Mouse (Mus musculus) thymus, postnatal 10 days (tissue): ENCODE data around the gene Drd1.
A peak's percentile ranks its signal among the peaks of the same experiment; 100 is the strongest.

ENCODE experiments used
- DNase-seq, 2 experiments: peaks; one replicate each; pipeline ENCODE4 v3.0.0; 2021; ENCODE audit warnings: low spot score in 2 of 2

The Drd1 gene

DNA sequence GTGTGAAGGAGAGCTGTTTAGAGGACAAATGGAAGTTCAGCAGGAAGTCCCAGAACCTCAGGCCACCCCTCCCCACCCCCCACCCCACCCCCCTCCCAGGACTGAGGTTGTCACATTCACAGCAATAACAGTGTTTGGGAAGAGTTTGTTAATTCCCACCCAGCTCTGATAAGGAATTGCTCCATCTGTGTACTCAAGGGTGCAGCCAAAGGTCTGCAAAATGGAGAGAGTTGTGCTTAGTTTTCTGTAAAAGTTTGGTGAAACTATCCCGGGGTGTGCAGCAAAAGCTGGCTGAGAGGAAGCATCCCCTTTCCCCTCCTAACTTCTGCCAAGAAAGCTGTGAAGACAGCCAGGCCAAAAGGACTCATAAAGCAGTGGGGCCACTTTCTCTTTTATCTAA, 17.6 kb upstream of the Drd1 start:
- DNase-seq = no peak

DNA sequence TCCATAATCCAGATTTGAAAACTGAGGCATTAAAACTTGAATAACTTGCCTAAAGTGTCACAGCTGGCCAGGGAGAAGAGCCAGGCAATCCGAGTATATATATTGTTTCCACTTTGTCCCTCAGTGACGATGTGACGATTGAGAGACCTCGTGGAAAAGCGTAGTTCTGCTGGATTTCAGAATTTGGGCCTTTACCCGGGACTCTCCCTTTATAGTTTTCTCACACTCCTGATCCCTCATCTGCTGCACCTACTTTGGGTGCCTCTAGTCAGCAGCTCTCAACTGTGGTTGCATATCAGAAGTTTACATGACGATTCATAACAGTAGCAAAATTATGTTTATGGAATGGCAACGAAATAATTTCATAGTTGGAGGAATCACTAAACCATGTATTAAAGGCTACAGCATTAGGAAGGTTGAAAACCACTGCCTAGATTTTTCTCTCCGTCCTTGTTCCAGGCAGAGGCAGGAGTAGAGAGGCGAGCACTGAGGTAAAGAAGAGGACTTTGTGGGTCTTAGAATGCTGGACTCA, 17.1 kb upstream of the Drd1 start:
- no peak for DNase-seq

DNA sequence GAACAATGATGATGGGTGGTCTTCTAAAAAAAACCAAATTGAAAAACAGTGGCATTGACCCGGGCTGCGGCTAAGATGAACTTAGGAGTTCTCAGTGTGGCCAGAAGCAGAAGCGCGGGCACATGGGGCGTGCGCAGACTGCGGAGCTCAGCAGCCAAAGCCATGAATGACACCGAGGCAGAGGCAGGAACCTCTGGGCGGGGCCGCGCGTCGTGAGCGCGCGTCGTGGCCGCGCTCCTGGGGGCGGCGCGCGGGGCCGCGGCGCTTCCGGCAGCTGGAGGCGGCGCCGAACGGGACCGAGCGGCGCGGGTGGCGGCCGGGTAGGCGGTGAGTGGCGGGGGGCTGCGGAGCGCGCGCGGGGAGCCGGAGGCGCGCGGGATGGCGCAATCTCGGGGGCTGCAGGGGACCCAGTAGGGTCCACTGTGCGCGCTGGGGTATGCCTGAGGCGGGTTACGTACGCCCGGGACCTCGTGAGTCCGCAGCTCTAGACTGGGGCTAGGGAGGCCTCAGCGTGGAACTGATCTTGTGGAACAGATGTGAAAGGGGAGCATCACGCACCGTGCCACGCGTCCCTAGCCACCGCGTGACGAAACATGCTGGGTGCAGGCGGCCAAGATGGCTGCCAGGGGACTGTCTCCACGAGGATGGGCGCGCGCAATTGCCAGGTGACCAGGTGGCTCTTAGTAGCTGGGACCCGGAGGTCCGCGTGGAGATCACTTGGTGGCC, 16.3 kb upstream of the Drd1 start, which contains the start of gene Sfxn1:
Gene Sfxn1 (plus strand): TSS at position 264 of the 726 bp plus-strand sequence.
- DNase-seq = peak; percentile 64 to 74

DNA sequence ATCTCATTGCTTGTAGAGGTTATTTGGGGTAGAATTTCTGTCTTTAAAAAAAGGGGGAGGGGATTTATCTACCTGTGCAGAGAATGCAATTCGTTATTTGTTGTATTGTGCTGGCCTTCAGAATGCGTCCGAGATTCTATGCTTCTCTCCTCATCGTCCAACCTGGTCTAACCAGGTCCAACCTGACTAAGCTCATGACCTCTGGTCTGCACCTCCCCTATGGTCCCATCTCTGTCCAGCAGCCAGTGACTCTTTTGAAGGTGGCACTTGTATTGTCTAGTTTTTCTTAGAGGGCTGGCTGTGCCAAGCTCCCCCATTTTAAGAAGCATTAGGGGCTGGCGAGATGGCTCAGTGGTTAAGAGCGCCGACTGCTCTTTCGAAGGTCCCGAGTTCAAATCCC, 15.5 kb upstream of the Drd1 start:
- no peak for DNase-seq

DNA sequence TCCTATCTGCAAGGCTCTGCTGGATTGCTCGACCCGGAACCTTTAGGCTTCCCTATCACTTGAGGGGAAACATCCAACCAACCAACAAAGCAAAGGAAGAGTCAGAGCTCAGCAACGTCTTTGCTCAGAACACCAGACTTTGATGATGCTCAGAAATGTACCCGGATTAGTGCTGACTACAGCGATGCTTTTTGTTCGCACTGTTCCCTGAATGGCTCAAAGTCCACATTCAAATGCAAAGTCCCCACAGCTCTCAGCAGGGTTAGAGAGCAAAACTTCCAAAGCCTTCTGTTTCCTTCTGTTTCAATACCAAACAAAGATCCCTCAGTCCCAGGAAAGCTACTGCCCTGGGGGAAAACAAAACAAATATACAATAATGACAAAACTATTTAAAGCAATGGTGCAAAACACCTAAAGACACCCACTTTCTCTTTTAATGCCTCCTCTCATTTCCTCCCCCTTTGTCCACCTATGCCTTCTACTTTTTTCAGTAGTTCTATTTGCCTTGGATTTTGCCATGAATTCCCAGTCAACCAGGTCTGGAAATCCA, 12.2 kb upstream of the Drd1 start:
- no peak for DNase-seq

DNA sequence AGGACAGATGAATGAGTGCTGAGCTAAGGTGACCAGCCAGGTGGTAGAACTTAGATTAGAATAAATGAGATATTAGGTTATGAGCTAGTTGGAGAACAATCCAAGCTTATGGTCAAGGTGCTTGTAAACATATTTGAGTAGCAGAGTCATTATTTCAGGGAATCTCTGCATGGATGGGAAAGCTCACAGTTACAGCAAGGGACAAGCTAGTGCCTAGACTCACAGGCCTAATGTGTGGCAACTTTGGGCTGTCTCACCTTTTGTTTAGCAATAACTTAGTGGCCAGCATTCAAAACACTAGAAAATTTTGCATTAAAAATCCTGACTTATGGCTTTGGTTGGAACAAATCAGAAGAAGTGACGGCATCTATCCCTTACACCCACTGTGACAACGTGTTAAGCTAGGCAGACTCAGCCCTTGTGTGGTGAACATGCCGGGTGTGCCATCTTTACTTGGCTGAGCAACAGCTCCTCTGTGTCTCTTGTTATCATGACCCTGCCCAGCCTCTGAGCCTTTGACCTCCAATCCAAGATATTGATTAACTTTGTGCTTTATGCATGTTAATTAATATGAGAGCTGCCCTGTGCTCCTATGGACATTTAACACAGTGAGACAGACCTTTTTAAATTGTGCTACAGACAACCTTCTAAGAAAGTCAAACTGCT, 10.7 kb upstream of the Drd1 start:
- DNase-seq = no peak

DNA sequence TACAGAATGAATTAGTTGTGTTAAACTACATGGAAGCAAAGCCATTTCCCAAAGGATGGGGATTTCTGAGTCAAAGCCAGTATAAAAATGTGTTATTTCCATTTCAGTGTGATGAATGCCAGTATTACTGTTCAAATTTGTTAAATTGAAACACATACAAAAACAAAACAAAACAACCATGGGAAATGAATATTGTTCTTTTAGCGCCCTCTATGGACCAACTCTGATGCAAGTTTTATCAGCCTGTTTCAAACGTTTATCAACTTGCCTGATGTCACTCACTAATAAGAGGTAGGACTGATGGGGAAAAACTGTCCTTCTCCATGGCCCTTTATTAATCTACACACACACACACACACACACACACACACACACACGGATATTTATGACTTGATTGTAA, 7.8 kb upstream of the Drd1 start:
- no peak for DNase-seq

DNA sequence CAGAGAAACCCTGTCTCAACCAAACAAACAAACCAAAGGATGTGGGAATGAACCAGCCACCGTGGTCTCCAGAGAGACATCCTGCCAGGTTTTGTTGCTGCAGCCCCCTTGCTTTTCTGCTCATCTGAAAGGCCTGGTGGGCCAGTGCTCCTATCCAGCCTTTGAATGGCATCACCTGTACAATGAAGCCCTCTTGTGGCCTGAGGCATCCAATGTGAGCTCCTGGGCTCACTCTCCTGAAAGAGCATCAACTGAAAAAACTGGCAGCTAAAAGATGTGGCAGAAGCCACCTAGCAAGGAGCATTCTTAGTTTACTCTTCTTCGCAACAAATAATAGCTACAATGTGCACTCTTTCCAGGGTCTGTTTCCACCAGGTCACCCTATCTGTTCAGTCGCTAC, 6.6 kb upstream of the Drd1 start:
- no peak for DNase-seq

DNA sequence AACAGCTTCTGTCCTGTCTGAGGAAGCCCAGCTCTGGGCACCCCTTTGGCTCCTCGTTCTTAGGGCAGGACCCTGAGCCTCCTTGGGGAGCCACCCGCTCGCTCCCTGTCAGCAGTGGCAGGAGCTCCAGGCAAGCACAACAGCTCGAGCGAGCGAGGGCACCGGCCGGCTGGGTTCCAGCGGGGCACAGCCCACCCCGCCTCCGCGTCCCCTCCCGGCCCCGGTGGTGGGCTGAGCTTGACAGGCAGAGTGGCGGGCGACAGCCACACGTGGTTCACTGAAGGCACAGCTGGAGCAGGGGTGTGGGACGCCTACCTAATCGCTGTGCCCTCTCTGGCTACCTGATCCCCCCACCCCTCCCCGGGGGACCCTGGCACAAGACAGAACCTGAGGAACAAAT, 543 bp downstream of the Drd1 start:
- DNase-seq = no peak

DNA sequence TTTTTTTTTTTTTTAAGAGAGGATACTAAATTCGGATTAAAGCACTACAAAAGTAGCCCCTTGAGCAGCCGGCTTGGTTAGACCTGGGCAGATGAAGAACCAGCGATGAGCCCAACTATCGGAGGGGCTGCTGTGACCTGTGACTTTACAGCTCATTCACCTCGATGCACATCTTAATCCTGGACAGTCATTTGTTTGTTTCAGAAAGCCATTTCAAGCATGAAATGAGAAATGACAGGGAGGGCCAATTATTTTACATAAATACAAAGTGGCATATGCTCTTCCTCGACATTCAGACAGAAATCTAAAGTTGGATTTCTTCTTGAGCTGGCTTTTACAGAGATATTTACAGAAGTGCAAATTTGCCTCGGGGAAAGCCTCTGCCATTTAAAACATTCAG, 3.9 kb downstream of the Drd1 start:
- no peak for DNase-seq

DNA sequence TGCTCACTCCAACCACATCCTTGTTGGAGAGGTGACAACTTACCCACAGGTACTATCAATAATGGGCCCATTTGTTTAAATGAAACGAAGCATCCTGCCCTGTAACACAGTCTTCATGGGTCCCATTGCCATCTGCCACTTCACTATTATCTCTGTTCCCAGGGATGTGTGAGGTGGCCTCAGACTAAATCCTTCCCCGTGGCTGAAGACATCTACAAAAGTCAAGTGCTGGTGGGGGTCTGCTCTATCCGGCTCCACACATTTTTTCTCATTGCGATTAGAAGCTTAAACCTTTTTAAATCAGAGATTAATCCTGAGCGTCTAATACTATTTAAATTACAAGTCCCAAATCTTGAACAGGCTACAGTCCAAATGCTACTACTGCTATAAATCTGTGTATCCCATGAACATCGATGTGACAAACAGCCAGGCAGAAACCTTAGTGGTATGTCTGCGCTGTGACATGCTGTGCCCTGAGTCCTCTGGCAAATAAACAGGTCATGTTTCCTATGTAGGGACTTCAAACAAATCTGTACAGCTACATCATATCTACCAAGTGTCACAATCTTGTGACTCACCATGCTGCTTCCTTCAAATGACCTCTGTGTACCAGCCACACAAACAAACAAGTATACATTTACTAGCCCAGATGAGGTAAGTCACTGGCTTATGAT, 6.7 kb downstream of the Drd1 start:
- no peak for DNase-seq

DNA sequence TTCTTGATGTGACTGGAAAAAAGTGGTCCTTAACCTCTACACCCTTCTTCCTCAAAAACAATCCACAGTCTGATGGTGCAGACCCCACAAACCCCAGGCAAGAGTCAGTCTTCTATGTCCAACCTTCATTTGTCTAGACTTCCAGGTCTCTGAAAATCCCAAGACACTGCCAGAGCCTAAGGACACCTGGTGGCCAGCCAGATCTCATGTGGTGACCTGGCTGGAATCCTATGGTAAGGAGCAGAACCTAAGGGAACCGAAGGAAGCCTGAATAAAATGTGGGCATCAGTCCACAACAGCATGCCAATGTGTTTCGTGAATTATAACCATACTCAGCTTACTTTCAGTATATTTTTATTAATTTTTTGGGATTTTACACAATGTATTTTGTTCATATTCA, 15.2 kb downstream of the Drd1 start:
- no peak for DNase-seq

DNA sequence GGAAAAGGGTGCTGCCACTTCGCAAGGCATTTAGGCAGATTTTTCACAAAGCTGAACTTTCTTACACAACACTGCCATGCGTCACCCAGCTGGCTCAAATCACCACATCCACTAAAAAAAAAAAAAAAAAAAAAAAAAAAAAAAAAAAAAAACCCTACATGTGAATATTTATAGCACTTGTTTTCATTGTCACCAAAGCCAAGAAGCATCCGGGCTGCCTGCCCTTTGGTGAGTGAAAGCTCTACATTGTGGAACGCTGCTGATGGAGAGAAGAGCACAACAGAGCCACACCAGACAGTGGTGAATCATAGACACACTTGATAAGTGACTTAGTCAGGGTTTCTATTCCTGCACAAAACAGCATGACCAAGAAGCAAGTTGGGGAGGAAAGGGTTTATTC, 17.6 kb downstream of the Drd1 start:
- DNase-seq = no peak

DNA sequence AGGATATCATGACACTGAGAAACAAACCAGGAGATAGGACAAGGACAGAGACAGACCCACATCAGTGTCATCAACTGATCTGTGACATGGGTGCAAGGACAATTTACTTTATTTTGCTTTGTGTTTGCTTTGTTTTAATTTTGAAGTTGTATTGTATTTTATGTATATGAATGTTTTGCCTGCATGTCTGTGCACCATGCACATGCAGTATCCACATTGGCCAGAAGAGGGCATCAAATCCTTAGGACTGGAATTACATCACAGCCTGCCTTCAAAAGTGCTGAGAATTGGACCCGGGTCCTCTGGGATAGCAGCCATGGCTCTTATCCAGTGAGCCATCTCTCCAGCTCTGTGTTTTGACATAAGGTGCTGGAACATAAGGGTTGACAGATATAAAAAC, 20.0 kb downstream of the Drd1 start:
- peak in 1 of 2 experiments; percentile 7 for DNase-seq

DNA sequence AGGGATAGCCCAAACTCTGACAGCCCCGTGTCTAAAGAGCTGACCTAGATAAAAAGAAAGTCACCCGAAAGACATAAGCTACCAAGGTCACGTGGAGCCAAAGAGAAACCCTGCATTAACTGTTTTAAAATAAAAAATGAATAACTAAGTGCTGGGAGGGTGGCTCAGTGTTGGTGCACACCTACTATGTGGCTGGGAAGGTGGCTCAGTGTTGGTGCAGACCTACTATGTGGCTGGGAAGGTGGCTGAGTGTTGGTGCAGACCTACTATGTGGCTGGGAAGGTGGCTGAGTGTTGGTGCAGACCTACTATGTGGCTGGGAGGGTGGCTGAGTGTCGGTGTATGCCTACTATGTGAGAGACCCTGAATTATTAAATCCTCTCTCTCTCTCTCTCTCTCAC, 21.9 kb downstream of the Drd1 start:
- DNase-seq = no peak

DNA sequence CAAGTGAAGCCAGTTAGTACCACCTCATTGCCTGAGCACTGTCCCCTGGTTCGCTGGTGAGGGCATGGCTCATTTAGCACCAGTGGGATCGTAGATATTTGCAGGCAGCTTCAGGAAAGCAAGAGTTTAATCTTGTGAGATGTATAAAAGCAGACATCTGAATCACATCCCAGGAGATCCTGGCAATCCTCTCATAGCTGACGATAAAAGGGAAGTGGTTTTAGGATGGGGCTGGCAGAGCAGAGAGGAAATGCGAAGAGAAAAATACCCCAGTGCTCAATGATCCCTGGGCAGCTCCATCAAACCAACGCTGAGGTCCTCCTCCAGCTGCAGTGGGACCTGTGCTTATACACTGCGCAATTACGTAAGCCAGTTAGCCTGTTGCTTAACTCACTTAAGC, 28.4 kb downstream of the Drd1 start:
- no peak for DNase-seq

DNA sequence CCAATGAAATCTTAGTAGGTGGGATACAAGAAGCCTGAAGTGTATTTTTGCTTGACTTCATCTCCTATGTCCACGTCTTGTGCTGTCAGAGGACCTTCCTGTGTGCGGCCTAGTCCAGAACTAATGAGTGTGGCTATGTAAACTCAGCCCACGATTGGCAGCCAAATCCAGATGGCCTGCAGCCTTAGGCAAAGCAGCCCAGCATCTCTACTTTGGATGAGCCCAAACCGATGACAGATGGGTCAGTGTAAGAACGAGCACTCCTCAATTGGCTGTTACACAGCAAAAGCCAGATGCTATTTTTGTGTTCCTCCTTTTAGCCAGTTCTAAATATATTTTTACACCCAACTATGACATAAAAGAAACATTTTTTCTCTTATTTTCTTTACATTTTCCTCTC, 32.2 kb downstream of the Drd1 start:
- DNase-seq = no peak

DNA sequence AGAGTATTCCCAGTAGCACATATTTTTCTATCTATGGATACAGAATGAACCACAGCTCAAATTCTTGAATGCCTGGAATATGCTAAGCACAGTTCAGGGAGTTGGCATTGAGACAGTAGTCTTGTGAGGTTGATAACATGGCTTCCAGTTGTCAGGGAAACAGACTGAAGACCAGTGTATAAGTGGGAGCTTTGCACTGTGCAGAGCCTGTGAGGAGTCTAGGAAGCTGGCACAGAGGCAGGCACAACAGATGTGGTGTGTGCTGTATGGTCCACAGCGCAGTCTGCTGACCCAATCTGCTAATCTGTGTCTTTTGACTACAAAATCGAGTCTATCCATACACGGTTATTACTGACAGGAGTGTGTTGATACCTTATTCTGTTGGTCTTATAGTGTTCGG, 46.8 kb downstream of the Drd1 start:
- no peak for DNase-seq
